Mouse (Mus musculus): Measurements from ENCODE around the gene Coro1b.
"Not testable (repeated sequence)": the region's sequence is repeated elsewhere in the genome, so short reads cannot be mapped to it uniquely, and the experiment has no call there.

Coro1b gene

GRCm38 (mm10) chr19:4120496-4120895, 27.9 kb upstream of the Coro1b start:
- DNase-seq (ENCODE audit: low spot score) = no peak

DNA sequence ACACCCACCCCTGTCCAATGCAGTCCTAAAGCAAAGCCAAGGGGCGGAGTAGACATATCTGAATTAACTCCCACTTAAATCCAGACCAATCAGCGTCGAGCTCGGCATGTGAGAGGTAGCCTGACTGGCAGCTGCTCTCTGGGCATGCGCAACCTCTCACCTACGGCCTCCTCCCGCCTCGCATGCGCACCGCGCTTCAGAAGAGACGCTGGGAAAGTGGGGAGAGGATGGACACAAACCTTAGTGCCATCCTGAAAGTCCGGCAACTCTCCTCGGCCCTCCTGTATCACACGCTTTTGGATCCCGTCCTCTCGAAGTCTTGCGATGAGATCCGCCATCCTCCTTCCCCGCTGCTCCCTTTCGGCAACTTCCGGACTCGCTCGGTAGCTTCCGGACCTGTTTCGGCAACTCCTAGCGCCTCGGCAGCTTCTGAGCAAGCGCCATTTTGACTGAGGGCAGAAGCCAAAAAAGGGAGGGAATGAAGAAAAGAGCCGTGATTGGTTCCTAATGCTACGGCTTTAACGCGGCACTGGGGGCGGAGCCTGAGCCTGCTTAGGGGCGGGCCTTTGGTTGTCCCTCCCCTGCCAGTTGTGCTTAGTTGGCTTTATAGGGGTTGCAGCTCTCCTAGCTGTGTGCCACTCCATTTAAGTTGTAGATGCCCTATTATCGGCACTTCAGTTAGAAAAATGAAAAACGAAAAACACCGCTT, 27.2 kb upstream of the Coro1b start:
- DNase-seq (ENCODE audit: low spot score) = peak; percentile 100

DNA sequence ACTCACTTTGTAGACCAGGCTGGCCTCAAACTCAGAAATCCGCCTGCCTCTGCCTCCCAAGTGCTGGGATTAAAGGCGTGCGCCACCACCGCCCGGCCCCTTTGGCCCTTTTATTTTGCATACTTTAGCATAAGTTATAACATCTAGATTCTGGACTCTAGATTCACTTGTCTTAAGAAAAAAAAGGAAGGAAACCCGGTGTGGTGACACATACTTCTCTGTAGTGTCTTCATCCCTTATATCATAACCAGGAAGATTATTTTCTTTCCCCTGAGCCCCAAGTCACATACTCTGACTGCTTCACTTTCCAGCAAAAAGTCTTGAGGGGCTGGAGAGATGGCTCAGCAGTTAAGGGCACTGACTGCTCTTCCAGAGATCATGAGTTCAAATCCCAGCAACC, 26.5 kb upstream of the Coro1b start:
- DNase-seq (ENCODE audit: low spot score) = not testable (repeated sequence)

- DNase-seq (ENCODE audit: low spot score) = no peak
These were observed 25.7 kb upstream of the Coro1b start for GRCm38 (mm10) chr19:4122411-4123370.

- DNase-seq (ENCODE audit: low spot score) = no peak
These were observed 24.0 kb upstream of the Coro1b start for GRCm38 (mm10) chr19:4124432-4124831.

DNA sequence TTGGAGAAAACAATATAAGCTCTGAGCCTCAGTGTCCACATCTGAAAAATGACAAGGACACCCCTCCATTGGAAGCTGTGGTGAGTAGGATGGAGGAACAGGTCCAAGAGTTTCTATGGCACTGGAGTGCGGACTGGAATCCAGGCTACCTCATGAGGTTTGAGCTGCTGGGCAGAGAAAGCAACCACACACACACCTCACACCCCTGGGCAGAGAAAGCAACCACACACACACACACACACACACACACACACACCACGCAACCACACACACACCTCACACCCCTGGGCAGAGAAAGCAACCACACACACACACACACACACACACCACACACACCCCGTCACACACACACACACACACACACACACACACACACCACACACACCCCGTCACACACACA, 23.2 kb upstream of the Coro1b start:
- peak; percentile 50 for DNase-seq (ENCODE audit: low spot score)

DNA sequence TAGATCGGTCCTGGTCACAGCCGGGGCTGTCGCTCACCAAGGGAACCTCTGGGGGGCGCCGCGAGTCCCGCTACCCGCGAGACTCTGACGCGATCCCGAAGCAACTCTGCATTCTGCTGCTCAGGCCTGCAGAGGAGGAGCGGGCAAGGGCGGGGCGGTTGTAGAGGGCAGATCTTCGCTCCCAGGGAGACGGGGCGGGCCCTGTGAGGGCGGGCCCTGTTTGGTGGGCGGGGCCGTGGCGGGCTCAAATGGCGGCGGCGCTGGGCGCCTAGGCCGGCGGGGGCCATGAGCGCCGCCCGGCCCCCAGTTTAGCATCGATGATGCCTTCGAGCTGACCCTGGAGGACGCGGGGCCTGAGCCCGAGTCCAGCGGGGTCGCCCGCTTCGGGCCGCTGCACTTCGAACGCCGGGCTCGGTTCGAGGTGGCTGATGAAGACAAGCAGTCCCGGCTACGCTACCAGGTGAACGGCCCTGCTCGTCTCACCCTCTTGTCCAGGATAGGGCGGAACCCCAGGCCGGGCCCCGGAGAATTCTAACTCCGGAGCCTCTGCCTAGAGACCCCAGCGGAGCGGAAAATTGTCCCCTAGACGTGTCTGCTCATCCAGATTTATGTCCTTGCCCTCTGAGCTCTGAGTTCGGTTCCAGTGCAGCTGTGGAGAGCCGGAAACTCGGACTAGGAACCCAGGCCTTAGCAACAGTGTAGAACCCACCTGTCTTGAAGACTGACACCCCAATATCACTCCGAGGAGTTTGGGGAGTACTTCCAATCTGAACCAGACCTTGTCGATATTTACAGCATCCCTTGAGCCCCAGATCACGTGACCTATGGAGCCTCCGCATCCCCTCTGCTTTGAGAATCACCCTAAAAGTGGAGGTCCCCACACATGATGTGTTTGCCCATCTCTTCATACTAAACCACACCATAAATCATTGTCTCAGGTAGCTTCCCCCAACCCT, 22.4 kb upstream of the Coro1b start, which contains the start of gene Aip:
Gene Aip (minus strand): TSS at position 118 of the 956 bp plus-strand sequence.
- peak; percentile 98 for DNase-seq (ENCODE audit: low spot score)

DNA sequence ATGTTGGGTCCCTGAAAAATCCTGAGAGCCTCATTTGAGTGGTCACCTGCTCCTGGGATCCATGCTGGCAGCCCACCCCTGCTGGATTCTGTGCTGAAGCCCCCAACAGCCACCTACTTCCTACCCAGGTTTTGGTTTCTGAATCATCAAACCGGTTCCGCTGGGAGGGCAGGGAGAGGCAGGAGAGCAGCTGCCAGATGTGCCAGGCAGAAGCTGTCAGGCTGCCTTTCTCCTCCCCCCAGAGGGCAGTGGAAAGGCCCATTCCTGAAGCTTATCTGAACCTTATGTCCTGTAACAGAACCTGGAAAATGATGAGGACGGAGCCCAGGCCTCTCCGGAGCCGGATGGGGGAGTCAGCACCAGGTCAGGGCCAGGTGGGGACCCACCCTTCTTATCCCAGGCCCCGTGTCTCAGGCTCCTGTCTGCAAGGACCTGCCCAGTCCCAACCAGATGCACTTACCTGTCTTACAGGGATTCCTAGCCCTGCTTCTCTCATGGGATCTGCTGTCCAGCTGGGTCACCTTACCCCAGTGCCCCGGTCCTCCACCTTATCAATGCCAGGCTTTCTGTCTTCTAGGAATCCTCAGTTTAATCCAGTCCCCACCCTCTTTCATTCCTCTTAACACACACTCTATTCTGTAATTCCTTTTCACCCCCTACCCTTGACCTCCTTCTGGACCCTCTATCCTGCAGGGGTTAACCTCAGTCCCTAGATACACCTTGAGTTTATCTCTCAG, 21.5 kb upstream of the Coro1b start:
- DNase-seq (ENCODE audit: low spot score) = peak; percentile 63

DNA sequence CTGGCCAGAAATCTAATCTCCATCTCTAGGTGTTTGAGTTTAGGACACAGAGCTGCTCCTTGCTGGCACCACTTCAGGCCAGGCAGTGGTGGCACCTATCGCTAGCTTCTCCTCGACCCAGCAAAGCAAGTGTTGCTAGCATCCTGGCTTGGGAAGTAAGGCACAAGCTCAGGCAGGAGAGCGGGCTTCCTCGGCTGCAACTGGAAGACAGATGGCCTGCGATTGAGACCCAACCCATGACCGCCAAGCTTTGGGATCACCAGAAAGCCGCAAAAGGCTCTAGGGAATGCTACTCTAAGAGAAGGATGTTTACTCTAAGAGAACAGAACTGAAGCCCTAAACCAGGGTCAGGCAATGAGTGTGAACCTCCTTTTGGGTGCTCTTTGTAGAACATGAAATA, 19.0 kb upstream of the Coro1b start:
- DNase-seq (ENCODE audit: low spot score) = no peak

DNA sequence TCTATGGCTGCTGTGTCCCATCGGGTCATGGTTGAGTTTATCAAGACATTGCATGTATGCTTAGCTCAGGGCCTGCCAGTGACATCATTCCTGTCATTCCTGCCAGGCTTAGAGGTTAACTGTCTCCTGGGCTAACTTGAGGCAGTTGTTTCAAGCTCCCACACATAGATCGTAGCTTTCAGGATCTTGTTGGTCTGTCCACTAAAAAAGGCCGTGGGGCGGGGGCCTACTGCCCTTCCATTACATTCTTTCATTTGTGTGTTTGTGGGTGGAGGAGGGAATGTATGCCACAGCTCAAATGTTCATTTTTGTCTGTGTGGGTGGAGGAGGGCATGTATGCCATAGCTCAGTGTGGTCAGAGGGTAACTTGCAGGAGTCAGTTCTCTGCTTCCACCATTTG, 18.3 kb upstream of the Coro1b start:
- DNase-seq (ENCODE audit: low spot score) = peak; percentile 88

DNA sequence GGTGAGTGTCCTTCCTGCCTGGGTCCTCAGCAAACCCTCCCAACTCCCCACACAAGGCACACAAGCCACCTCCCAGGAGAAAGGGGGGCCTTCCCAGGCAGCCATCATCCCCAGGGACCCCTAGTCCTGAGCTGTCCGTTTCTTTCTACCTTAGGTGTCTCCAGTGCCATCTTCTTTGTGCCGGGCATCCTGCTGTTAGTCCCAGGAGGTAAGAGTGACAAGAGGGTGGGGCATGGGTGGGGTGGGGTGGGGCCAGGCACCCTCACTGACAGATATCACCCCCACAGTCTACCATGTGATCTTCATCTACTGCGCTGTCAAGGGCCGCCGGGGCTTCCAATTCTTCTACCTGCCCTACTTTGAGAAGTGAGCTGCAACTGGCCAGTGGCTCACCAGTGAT, 17.3 kb upstream of the Coro1b start:
- DNase-seq (ENCODE audit: low spot score) = no peak

GRCm38 (mm10) chr19:4131768-4132167, 16.7 kb upstream of the Coro1b start:
- no peak for DNase-seq (ENCODE audit: low spot score)

DNA sequence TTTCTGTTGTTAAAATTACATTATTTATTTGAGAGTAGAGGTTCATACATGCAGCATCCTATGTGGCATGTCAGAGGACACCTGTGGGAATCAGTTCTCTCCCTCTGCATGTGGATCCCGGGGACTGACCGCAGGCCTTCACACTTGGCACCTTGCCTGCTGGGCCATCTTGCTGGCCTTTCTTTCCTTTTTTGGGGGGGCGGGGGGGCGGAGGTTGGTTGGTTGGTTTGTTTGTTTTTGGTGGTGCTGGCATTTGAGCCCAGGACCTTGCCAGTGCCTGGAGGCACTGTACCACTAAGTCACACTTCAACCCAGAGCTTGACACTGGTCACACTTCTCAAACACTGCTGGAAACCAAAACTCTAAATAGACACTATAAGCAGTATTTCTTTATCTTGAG, 14.1 kb upstream of the Coro1b start:
- peak; percentile 57 for DNase-seq (ENCODE audit: low spot score)

GRCm38 (mm10) chr19:4135229-4135962, 13.0 kb upstream of the Coro1b start:
- DNase-seq (ENCODE audit: low spot score) = peak; percentile 74

DNA sequence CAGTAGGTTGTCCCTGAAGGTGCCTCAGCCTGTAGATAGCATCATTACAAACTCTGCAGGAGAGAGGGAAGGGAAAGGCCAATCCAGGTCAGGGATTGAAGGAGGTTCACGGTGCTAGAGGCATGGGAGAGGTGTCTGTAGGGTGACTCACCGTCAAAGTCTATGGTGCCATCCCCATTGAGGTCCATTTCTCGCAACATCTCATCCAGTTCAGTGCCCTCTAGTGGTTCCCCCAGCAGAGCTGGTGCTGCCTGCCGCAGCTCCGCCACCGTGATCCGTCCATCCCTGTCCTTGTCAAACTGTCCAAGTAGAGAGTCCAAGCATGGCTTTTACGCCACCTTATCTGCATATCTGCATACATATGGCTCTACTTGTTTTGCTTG, 12.5 kb upstream of the Coro1b start:
- DNase-seq (ENCODE audit: low spot score) = peak; percentile 60

GRCm38 (mm10) chr19:4136463-4136862, 12.0 kb upstream of the Coro1b start:
- DNase-seq (ENCODE audit: low spot score) = no peak

DNA sequence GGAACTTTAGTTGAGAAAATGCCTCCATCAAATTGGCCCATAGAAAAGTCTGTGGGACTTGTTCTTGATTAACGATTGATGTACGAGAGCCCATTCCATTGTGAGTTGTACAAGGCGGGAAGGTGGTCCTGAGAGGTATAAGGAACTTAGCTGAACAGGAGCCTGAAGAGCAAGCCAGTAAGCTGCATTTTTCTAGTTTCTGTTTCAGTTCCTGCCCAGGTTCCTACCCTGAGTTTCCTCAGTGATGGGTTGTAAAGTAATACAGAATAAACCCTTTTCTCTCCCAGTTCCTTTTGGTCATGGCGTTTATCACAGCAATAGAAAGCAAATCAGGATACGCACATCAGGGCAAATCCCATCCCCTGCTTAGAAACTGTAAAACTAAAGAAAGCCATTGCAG, 10.5 kb upstream of the Coro1b start:
- no peak for DNase-seq (ENCODE audit: low spot score)

DNA sequence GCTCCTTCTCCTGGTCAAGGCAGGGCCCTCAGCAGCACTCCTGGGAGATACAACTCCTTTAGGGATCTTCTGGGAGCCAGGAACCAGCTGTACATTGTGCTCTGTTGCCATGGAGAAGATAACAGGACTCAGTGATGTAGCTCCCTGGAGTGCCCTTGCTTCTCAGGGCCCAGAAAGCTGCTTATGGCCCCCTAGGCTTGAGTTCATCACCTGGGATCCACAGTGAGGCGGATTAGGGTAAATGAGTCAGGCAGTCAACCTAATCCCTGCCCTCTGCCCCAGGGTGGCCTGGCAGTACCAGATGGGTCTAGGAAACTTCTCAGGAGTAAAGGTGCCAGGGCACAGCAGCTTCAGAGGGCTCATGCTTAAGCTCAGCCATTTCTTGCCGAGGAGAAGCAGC, 9.0 kb upstream of the Coro1b start, which contains the start of gene Gpr152:
Gene Gpr152 (plus strand): TSS at position 342 of the 400 bp plus-strand sequence.
- no peak for DNase-seq (ENCODE audit: low spot score)

DNA sequence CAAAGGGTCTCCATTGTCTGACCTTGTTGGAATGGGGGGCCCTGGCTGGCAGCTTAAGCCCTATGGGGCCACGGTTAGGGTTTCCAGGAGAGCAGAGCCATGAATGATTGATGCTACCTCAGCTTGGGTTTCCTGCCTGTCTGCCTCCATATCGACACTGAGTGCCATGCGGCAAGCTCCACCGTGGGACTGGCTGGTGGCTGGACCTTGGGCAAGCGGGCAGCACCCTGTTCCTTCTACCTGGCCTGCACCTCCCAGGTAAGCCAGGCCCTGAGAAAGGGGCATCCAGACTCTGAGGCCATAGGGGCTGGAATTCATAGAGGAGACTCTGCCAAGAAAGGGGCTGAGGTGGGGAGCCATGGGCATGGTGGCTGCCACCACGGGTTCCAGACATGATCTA, 8.3 kb upstream of the Coro1b start:
- DNase-seq (ENCODE audit: low spot score) = no peak

DNA sequence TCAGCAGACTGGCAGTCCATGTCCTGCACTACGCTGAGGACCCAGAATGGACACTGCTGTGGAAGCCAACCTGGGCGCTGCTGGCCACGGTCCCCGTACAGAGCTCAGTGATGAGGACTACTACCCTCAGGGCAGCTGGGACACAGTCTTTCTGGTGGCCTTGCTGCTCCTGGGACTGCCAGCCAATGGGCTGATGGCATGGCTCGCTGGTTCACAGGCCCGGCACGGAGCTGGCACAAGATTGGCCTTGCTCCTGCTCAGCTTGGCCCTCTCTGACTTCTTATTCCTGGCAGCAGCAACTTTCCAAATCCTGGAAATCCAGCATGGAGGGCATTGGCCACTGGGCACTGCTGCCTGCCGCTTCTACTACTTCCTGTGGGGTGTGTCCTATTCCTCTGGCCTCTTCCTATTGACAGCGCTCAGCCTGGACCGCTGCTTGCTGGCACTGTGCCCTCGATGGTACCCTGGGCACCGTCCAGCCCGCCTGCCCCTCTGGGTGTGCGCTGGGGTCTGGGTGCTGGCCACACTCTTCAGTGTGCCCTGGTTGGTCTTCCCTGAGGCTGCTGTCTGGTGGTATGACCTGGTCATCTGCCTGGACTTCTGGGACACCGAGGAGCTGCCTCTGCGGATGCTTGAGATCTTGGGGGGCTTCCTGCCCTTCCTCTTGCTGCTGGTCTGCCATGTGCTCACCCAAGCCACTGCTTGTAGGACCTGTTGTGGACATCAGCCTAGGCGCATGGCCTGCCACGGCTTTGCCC, 5.8 kb upstream of the Coro1b start:
- peak; percentile 64 for DNase-seq (ENCODE audit: low spot score)
